Mouse (Mus musculus) layer of hippocampus, adult 9-10 months (tissue): ENCODE measurements at regions not wholly inside any gene's neighbourhood (a gene's known extent, or its start where the extent isn't known, plus 50 kb on each side); places are given as distances from the start of the nearest gene placed in this dataset.

Experiments used
- DNase-seq: peaks from one replicate; pipeline ENCODE4 v3.0.0; 2022; ENCODE audit warnings: low spot score

DNA sequence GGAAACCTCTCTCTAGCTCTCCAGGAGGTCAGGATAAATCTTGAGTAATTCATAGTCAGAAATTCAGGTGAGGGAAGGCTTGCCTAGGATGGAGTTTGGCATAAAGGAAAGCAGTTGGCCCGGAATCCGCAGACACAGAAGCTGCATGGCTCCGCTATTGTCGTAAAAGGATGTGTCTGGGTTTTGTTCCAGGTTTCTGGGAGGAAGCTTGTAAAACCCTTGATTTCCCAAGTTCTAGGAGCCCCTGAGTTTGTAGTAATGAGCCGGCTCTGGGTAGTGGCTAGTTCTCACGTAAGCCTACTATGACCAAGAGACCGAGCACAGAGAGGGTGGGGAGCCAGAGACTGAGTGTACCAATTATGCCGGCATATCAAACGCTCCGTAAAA is 52.7 kb upstream of the Gm21915 start:
- no peak for DNase-seq

DNA sequence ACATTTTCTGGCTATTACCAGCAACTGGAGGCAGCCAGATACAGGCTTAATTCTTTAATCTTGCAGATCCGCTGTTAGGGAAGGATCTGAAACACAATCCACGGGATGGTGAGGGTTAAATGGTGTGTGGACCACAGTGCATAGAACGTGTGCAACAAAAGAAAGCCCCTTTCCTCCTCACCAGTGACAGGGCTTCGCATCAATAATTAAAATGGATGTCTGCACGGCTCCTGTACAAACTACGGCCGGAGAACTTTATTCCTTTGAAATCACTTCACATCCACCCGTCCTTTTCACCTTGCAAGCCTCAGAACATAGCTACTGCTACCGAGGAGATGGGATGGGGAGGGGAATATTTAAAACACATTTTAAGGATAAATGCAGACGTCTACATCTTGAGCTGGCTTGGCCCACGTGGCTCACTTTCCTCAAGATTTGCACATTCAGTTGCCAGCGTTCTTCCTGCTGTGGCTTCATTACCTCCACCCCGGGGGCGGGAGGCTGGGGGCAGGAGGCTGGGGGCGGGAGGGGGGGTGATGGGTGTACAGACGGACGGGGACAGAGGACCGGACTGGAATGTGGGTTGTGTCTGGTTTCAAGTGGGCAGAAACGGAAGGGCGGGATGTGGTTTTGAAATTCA is 53.3 kb upstream of the Gm21915 start:
- DNase-seq: no peak

DNA sequence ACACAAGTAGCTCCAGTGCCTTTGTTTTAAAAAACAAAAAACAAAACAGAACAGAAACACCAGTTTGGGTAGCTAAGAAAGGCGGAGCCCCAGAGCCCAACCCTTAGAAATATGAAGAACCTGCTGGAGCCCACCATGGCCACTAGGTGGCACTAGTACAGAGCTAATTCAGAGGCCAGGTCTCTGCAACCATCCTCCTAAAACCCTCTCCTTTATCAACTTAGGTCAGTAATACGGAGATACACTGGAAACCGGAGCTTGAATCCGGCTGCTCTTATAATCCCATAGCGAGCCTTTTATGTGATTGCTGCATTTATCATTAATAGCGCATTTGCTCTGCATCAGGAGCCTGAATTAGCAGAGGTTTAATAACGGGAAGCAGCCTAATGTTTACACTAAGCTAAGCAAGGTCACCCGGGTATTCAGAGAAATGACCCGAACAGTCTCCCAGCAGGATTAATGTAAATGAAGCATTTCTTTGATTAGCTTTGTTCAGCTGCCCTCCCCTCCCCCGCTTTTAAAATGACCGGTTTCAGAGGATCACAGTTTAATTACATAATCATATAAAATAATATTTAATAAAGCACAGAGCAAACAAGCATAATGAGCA is 53.9 kb upstream of the Gm21915 start:
- peak; percentile 73 for DNase-seq

DNA sequence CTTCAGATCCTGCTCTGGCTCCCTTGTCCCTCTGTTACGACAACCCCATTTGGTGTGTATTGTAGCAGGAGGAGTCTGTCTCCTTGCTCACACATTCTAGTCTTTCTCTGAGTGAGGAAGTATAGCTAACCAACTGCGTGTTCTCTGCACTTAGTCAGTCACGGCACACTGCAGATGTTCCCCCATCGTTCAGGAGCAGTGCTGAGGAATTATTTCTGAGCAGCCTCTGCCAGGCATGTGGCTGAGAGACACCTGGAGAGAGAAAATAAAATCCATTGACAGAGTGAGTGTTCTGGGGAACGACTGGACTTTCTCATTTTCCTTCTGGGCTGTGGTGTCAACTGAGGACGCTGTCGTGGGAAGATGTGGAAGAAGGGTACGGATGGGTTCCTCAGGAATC is 54.5 kb upstream of the Gm21915 start:
- no peak for DNase-seq

DNA sequence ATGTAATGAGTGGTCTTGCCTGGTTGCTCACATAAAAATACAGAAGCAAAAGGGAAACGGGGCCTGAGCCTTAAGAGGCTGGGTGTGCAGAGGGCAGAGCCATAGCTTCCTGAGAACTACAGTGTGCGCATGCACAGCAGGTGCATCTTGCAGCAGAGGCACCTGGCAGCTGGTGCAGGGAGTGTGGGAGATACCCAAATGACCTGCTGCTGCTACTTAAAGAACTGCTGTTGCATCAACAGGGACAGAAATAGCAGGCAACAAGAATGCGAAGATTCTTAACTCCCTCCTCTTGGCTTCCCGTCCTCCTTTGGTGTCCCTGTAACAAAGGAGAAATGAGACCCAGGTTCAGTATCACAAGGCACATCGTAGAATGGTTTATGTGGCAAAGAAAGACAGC is 56.3 kb upstream of the Gm21915 start:
- DNase-seq: no peak

DNA sequence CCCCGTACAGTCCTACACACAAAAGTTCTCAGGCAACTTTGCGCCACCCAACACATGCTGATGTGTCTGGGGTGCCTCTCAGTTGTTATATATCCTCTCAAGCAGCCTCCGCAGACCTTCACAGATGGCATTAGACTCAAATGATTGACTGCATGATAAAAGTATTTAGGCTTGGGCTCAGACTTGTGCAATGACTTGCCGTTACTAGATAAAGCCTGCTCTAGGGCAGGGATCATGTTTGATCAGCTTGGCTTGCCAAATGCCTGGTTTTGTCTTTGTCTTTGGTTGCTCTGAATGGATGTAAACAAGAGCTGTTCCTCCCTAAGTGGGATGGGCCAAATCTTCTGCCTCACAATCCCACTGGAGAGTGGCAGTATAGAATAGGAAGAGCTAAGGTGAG is 57.2 kb upstream of the Gm21915 start:
- DNase-seq: no peak

DNA sequence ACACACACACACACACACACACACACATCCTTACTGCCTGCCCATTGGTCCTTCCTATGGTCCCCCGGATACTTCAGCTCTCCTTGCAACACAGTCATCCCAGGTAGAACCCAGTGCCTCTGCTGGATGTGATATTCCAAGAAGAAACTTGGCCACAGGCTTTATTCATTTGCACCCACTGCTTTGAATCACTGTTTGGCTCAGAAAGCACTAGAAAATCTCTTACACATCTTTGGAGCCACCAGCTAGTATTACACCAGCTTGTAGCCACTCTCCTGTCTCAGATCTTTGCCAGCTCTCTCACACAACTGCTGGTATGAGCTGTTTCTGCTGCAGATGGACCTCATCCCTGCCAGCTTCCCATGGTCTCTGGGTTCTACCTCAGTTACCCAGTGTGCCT is 57.7 kb upstream of the Gm21915 start:
- DNase-seq: no peak

DNA sequence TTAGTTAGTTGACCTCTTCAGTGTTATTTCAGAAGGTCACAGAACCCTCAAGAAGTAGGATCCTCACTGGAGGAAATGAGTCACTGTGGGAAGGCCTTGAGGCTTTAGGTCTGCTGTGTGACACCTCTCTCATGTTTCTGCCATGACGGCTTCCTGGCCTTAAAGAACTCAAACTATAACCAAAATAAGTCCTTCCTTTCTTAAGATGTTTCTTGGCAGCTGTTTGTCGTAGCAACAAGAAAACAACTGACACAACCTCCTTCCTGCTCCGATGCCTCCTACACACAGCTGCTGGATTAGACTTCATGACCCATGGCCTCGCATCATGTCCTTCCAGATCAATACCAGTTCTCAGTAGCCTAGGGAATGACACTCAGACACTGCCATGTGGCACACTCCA is 58.1 kb upstream of the Gm21915 start:
- no peak for DNase-seq

DNA sequence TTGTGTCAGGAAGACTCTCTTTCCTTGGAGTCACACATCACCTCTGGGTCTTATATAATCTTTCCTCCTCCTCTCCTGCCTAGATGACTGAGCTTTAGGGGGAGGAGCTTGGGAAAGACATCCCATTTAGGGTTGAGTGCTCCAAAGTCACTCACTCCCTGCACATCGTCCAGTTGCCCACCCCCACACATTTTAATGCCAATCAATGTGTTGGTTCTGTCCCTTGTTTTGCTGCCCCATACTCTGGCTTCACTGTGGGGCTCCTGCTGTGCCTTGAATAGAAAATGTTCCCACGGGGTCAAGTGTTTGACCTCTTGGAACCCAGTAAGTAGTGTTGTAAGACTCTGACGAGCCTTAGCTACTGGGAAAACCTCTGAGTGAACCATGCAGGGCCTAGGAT is 58.8 kb upstream of the Gm21915 start:
- no peak for DNase-seq

DNA sequence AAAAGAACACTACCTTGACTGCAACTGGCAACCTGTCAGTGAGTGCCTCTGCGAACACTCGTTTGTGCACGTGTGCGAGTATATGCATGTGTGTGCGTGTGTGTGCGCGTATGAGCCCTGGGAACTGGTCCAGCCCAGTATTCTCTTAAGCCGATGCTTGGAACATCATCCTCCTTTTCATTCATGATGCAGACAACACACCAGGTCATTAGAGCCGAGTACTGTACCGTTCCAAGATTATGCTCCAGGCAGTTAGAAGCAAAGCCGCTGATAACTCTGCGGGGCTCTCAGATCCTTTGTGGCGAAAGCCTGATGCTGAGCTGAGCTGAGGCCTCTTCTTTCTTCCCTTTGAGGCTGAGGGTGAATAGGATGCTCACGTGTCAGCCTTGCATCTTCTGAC is 61.8 kb upstream of the Gm21915 start:
- no peak for DNase-seq

DNA sequence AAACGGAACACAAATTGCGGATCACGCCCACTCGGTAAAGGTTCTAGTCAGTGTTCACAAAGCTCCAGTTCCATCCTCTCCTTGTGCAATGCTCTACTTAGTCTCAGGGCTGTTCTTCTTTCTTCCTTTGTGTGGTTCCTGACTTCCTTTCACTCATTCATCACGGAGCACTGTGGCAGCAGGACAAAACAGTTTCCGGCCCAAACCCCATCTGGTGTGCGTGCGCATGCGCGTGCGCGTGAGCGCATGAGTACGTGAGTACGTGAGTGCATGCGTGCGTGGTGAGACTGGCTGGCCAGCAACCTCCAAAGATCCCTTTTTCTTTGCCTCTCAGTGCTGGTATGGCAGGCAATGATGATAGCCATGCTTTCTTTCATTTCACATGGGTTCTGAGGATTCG is 62.5 kb upstream of the Gm21915 start:
- DNase-seq: no peak

DNA sequence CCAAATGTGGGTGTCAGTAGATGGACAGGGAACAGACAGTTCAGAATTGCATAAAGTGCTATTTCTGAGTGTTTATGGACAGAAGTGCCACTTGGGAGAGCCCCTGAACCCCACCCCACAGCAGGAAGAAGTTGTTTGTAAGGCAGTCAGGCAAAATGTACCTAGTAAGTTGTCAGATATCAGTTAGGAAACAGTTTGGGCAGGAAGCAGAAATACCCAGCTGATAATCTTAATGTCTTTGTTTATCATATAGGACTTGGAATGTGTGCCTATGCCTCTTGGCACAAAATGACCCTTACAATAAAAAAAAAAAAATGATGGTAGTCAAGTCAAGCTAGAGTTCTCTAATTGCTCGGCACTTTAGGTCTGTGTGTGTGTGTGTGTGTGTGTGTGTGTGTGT is 66.9 kb upstream of the Gm21915 start:
- no peak for DNase-seq

DNA sequence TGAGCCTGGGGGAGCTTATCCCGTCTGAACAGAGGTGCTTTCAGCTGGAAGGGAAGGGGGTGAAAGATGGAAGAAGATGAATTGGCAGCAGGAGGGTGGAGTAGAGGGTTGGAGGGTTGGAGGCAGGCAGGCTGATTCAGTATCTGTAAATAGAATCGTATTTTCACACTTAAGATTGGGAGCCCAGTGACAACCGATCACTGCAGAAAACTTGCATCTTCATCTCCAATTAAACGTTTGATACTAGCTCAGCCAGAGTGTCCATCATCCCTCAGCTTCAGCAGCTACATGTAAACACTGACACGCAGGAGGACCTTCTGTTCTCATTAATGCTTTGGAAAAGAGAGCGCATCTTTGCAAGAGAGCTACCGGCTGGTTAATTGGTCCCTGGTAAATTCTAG is 67.2 kb upstream of the Gramd1b start:
- DNase-seq: no peak

DNA sequence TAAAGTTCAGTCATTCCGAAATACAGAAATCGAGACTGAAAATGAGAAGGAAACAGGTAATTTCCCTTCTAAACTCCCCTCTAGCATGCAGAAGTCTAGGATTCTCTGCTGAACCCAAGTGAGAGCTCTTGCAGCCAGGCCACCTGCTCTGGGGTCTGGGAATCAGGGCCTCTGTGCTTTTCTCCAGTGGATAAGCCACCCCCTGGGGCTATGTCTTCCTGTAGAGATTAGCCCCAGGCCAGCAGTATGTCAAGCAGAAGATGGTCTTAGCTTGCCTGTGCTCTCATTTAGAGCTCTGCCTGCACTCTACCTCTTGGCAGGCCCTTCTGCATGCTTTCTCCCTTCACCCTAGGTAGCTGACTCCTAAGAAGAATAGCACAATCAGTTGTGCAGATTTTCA is 56.2 kb upstream of the Gramd1b start:
- DNase-seq: no peak

DNA sequence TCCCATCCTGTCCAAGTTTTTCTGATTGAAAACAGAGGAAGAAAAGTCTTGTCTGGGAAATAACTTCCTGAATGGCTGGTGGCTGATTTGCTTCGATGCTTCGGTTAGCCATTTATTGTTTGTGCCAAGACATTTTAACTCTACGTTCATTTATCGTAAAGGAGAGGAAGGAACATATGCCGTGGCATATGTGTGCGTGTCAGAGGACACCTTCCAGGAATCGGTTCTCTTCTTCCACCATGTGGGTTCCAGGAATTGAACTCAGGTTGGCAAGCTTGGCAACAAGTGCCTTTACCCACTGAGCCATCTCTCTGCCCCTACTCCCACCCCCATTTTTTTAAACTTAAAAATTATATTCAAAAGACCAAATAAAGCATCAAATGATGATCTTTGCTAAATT is 55.4 kb upstream of the Gramd1b start:
- DNase-seq: no peak

DNA sequence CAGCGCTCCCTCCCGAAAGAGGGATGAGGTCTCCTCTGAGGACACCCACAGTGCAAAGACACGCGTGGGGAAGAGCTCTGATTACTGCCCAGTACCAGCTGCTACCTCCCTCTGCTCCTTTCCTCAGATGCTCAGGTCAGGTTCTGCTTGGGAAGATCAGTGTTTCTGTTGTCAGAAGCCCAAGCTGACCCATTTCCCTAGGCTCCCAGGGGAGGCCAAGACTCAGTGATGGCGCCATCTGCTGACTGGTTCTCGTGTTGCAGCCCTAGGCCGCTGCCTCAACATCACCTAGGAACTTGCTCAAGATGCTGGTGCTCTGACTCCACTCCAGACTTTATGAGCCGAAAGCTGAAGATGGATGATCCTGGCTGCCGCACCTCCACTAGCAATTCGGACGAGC is 52.4 kb upstream of the Gramd1b start:
- peak; percentile 78 for DNase-seq

DNA sequence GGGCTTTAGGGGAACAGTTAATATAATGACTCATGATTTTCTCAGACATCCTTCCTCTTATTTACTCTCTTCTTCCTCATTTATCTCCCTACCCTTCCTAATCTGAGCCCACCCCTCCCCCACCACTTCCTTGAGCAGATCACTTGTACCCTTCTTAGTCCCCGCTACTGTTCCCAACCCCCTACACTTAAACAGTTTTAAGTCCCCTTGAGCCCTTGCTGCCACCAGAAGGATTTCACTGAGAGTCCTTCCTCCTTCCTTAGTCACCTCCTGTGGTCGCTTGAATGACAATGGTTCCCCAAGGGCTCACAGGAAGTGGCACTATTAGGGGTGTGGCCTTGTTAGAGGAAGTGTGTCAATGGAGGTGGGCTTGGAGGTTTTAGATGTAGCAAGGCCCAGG is 50.7 kb upstream of the Gramd1b start:
- DNase-seq: no peak
